Mouse (Mus musculus): ENCODE data around the gene Dap.

Gene Dap

DNA sequence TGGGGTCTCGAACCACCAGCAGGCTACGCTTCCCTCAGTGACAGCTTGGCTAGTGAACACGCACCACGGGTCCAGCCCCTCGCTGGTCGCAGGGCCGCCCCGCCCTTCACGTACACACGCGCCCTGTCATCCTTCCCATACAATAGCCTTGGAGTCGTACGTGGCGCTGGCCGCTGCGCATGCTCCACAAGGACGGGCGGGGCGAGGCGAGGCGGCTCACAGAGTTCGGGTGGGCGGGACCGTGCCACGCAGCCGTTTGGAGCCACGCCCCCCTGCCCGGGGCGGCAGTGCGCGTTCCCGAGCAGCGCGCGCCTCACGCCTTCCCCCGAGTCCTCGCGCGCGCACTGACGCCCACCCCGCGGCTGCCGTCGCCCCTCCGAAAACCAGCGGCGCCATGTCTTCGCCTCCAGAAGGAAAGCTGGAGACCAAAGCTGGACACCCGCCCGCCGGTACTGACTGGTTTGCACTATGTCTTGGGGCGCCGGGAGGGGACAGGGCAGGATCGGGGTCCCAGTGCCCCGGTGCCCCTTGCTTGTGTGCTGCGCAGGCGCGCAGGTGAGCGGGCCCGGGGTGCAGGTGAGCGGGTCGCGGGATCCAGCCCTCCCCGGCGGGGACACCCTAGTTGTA is at the start of gene Dap:
Gene Dap, plus strand, starts transcription at position 180 of the 627 bp plus-strand sequence.
- DNase-seq (ENCODE audit: low read depth, low spot score), result peak; percentile 96

DNA sequence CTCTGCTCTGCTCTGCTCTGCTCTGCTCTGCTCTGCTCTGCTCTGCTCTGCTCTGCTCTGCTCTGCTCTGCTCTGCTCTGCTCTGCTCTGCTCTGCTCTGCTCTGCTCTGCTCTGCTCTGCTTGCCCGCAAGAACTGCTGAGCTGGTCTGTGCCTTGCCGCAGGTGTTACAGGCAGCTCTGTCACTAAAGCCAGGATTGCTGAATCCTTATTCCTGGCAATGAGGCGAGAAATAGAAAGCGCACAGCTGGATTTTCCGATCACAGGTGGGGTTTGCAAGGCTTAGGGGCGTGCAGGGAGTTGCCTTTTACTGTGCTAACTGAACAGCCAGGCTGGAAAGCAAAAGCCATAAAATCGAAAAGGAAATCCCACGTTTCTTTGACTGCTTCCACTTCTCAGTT is 47.5 kb upstream of the Dap start:
- peak; percentile 49 for DNase-seq (ENCODE audit: low read depth, low spot score)

DNA sequence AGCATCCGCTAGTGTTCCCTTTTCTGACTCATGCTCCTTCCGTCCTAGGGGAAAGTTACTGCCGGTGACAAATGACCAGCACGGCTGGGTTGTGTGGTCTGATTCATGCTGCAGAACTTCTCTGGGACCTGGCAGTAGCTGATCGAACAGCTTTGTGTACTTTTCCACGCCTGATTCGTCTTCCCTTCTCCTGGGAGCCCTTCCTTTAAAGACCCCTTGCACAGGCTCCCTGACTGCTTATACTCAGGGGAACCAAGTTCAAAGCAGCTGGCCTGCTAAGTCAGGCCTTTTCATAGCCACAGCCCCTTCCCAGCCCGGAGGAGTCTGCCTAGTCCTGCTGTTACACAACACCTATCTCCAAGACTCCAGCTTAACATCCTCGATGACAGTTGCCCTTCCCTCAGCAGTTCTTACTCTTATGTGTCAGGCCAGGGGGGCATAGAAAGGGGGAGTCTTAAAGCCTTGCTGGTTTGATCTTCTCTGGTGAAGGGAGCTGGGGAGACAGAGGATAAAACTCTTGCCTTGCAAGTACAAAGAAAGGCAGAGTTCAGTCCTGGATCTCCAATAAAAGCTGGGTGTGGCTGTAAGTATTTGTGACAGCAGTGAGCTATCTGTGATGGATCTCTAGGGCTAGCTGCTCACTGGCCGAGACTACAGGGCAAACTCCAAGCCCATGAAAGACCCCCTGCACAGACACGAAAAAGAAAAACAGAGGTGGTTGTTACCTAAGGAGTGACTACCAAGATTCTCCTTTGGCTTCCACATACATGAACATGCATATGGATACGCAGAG is 39.3 kb upstream of the Dap start:
- no peak for DNase-seq (ENCODE audit: low read depth, low spot score)

DNA sequence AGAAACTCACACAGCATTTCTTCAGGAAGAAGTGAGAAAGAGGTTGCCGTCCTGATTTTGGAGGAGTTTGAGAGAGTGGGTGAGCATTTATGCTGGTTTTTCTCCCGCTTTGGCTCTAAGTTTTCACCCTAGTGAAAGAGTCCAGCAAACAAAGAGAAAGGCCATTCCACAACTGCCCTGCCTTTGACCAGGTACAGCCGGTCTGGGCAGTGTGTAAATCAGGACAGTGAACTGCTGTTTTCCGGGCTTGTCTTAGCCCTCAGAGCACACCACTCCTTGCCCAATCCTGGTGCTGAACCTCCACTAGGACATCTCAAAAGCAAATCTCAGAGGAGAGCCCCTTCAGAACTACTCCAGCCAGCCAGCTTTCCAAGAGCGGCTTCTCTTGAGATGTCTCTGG is 38.6 kb upstream of the Dap start:
- no peak for DNase-seq (ENCODE audit: low read depth, low spot score)

DNA sequence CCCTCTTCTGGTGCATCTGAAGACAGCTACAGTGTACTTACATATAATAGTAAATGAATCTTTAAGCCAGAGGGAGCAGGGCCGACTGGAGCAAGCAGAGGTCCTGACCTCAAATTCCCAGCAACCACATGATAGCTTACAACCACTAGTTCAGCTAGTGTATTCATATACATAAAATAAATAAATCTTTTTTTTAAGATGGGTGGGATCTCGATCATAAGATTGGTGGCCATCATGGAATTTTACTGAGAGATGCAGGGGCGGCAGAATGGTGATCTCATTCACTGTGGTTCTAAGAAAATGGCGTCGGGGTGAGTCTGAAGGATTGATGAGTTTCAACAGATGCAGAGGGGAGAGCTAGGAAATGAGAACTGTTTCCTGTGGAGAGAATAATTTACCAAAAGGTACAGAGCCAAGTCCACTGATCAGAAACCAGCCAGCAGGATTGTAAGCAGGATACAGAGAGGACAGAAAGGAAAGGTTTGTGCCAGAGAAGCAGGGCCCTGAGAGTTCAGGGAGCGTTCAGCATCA is 37.7 kb upstream of the Dap start:
- no peak for DNase-seq (ENCODE audit: low read depth, low spot score)

DNA sequence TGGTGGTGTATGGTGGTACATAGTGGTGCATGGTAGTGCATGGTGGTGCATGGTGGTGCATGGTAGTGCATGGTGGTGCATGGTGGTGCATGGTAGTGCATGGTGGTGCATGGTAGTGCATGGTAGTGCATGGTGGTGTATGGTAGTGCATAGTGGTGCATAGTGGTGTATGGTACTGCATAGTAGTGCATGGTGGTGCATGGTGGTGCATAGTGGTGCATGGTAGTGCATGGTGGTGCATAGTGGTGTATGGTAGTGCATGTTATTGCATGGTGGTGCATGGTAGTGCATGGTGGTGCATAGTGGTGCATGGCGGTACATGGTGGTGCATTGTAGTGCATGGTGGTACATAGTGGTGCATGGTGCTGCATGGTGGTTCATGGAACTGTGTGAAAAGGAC is 31.6 kb upstream of the Dap start:
- no peak for DNase-seq (ENCODE audit: low read depth, low spot score)

DNA sequence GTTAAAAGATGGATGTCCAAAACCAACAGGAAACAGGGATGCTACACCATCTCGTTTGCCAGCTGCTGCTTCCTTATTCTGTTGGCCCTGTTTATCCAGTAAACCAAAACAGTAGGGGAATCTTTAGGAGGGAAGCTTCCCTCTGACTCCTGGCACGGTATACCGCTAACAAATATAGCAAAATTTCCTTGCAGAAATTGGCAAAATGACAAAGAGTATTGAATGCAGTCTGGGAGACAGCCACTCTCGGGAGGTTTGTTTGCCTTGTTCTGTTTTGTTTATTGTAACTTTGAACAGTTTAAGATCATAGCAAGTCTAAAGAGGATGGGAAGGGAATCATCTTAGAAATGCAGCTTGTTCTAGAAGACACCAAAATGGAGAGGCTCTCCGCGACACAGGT is 28.3 kb upstream of the Dap start:
- no peak for DNase-seq (ENCODE audit: low read depth, low spot score)

DNA sequence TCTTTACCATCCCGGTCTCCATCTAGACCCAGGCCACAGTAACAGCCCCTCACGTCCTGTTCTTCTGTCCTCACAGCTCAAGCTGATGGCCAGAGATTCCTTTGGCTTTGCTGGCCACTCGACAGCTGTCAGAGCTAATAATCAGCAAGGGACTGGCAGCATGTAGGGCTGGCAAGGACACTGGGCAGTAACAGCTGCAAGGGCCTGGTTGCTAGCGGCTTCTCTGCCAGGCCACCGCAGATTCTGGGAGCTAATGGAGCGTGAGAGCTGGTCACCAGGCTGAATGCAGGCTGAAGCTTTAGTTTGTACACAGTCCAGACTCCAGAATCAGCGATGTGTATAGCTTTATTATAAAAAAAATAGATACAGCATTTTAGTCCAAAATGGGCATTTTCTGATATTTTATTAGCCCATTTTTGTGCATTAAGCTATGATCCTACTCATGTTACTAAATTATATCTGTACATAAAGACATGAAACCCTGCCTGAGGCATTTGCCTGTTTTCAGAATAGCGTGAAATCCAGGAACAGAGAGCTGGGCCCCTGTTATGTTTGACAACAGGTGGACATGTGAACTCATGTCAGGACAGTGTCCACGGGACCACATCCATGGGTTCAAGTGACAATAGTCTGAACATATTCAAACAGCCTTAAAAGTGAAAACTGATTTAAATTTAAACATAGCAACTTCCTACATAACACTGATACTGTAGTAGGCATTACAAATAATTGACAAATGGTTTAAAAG is 16.6 kb upstream of the Dap start:
- no peak for DNase-seq (ENCODE audit: low read depth, low spot score)

DNA sequence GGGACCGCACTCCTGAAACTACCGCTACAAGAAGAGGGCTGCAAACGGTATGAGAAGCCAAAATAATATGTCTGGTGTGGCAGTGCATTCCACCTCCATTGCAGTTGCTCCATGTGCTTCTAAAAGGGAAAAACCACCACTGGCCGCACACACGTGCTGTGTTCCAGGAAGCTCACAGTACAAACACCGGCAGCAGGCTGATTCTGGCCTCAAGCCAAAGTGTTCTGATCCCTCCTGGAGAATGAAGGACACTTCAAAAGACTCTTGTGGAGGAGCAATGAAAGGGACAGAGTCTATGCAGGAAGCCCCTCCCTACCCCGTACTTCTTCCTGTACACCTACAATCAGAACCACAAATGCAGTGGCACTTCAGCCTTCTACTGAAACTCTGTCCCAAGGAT is 12.2 kb upstream of the Dap start:
- DNase-seq (ENCODE audit: low read depth, low spot score), result no peak

DNA sequence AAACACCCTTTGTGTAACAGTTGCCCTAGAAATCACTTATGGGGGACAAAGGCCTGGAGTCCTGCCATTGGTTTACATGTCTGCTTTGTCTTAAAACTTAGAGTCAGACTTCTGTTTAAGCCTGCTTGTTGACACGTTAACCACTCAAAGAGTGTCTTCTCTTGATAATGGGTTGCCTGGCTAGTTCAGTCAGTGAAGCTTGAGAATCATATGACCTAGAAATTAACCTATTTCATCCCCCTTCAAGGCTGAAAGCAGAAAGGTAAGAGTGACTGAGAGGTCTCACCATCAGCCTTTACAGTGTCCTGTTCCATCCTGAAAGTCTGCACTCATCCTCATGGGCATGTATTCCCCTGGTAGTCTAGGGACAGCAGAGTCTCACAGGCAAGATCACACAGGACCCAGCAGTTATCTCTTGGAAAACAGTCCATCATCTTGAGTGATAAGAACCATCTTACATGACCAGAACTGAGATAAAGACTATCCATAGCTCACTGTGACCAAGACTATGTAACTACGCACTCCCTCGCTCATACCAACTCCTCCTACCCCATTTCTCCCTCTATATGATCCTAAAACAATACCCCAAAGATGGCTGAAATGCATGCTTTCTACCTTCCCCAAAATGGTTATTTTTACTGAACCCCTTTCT is 10.4 kb upstream of the Dap start:
- no peak for DNase-seq (ENCODE audit: low read depth, low spot score)

DNA sequence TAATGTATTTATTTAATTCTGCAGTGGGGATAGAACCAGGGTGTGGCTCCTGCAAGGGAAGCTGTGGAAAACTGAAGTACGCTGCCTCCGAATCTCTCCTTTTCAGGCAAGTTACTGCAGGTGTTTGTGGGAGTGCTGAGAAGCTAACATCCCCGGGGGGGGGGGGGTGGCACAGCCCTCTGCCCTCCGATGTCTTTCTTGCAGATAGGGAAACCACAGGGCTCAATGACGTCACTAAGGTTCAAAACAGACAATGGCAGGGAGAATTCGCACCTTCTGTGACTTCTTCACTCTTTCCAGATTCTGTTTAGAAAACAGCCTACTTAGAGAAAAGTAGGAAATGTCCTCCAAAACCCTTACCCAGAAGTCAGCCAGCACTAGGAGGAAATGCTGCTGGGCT is 1.9 kb upstream of the Dap start:
- no peak for DNase-seq (ENCODE audit: low read depth, low spot score)

DNA sequence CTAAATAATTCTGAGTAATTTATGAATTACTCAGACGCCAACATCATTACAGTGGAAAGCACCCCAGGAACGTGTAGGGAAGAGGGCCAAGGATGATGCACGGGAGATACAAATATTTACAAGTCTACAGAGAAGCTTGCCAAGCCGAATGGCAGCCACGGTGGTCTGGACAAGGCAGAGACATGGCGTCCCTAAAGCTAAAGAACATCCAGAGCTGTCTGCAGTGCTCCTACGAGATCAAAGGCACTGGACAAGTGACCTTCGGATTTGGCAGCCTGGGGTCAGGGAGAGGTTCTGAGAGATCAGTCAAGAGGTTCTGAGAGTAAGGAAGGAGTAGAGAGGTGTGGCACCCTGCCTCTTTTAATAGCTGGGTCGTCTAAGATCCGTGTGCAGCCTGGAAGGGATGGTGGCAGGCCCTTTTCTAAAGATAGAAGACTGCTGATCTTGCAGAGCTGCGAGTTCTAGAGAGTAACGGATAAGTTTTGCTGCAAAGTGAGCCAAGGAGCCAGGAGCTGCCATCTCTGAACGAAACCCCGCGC is 449 bp upstream of the Dap start:
- no peak for DNase-seq (ENCODE audit: low read depth, low spot score)

DNA sequence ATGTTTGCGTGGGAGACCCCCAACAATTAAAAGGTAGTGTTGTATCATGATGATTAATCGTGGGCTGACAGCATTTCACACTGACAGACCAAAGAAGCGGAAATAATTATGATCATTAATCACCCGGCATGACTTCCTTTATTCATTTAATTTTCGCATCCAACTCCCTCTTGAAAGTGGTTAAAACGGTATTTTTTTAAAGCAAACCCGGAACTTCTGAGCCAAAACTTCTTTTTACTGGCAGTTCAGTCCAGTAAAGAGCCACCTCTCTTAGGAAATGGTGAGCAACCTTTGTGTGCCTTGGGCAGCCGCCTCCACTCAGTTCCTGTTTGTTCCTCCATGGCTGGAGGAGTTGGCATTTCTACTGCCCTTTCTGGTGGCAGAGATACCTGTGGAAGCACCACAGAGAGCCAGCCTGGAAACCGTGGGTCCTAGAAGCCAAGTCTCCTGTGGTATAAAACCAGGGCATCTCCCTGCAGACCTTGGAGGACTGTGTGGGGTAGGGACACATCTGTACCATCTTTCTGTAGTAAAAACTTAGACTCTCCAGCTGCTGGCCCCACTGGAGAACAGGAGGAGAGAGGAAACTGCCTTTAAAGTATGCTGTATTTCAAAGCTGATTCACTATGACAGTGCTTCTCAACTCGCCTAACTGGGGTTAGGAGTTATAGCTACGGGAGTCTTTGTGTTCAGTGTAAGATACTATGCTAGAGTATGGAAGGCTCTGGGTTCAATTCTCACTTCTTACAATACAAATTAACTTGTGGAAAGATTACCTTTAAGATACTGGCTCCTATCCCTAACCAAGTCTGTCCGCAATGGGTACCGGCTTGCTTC is 910 bp downstream of the Dap start:
- no peak for DNase-seq (ENCODE audit: low read depth, low spot score)

DNA sequence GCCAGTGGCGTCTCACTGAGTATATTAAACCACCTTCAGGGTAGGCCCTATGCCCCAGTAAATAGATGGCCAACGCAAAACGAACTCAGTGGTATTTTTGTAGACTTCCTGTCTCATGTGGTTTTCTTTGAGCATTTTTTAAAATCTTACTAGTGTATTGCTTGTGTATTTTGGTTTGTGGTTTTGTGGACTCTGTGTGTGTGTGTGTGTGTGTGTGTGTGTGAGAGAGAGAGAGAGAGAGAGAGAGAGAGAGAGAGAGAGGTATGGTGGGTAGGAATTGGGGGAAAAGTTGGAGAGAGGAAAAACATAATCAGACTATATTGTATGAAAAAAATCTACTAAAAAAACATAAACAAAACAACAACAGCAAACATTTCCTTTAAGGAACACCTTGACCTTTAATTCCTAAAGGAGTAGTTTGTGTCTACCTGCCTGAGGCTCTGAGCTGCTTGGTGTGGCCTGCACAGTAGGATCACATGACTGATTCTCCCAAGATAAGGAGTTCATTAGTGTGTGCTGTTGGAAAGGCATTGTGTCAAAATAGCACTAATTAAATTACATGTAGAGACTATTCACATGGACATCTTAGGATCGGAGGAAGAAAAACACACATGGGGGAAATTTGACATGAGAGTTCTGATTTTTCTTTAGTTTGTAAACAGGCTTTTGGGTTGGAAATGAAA is 1.7 kb downstream of the Dap start:
- no peak for DNase-seq (ENCODE audit: low read depth, low spot score)

DNA sequence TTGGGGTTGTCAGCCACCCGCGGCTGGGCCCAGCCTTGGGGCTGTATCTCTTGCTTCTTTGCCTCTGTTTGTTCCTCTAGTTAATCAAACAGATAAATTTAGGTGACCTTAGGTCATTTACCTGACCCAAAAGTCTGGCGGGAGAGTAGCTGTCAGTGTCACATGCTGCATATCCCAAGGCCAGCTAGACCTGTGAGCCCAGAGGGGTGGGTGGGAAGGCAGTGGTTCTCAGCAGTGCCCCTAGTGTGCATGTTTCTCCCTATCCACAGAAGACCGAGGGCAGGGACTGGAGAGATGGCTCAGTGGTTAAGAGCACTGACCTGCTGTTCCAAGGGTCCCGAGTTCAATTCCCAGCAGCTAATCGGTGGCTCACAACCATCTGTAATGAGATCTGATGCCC is 2.4 kb downstream of the Dap start:
- no peak for DNase-seq (ENCODE audit: low read depth, low spot score)

DNA sequence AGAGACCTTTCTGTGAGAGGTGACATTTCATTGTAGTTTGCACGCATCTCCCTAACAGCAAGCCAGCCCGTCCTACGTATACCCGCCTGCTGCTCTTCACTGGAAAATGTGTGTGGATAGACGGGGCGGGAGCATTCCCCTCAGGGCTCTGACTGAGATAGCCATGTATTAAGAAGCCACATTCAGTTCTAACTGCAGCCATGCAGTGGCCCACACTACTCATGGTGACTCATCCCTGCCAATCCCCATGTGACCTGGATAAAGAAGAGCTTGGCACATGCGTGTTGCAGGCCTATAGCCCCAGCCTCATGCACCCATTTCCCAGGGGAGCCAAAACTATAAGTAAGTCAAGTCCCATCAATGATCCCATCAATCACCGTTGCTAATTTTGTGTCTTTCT is 3.7 kb downstream of the Dap start:
- DNase-seq (ENCODE audit: low read depth, low spot score), result no peak

DNA sequence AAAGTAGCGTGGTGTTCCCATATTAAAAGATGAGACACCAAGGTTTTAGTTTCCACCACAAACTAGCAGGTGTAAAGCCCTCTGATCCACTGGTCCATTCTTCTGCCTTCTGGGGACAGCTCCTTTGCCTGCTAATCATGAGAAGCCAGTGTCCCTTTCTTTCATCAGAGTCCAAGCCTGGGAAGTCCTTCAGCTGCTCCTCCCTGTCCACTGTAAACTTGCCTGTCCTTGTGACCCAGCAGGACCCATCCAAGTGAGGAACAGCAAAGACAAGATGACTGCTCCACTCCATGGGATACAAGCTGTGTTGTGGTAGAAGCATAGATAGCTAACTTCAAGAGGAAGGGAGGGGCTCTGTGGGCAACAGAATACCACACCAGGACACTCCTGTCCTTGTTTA is 8.9 kb downstream of the Dap start:
- no peak for DNase-seq (ENCODE audit: low read depth, low spot score)

DNA sequence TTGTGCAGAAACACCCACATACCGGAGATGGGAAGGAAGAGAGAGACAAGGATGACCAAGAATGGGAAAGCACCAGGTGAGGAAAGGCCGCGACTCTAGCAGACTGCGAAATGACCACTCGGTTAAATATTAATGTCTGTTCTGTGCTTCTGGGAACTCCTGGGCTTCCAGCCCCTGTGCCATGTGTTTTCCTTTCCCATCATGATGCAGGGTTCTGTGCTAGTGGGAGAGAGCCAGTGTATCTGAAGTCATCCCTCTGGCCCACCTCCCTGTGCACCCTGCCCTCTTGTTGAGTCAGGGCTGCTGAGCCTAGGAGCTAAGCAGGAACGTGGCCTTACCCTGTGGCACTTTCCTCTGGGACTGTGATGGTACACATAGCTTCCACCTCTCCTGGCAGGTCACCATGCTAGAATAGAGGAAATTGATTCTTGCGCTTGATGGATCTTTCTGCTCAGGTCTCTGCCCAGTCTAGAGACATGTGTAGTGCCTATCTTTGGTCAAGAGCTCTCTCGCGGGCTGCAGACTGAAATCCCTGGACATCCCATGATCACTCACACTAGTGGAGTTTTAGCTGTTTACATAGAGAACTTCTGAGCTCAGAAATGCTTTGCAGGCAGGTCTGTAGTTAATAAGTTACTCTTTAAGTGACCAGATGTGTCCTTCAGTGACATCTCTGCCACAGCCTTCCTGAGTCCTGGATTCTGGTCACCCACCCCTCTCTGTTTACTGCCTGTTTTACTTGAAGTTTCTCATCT is 11.9 kb downstream of the Dap start:
- no peak for DNase-seq (ENCODE audit: low read depth, low spot score)

DNA sequence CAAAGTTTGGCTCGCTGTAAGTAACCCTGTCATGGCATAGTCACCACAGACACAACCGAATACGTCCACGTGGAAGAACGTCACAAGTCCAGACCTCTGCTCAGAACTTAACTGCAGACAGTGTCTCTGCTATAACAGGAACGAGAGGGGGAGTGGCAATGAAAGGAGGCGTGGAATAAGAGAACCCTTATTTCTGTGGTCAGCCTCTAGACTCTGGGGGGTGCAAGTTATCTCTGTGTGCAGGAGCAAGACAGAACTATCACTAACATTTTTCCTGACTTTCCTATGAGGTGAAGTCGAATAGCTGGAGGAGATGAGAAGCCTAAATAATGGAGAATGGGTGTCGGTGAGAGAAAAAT is 12.4 kb downstream of the Dap start:
- DNase-seq (ENCODE audit: low read depth, low spot score), result no peak

DNA sequence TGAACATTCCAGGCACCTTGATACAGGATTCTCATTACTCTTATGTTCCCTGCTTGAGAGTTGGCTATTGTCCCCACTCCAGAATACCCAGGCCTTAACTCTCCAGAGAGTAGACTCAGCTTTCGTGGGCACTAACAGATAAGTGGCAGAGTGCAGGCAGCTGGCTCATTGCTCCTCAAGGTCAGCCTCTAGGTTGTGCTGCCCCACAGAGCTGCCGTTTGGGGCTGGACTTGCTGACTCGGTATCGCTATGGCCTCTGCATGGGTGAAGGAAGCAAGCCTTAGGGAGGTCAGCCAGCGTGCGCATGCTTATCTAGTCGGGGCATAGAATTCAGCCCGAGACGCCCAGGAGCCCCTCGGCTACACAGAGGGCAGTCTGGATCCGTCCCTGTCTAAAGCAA is 13.3 kb downstream of the Dap start:
- no peak for DNase-seq (ENCODE audit: low read depth, low spot score)
